Mouse (Mus musculus) bone marrow macrophage, adult 2 months (primary cell): Measurements from ENCODE around the gene Tmem233. TPM values are rescaled to one million over a fixed set of nuclear protein-coding genes. Genes with fewer than 3 reads are reported as not detected.

ENCODE experiments used
- H3K27ac ChIP-seq: 2 replicates; pipeline ENCODE4 v1.5.1; 2012; ENCODE audit warnings: low read depth, low read length; ENCODE audit not compliant: insufficient read depth
- H3K4me1 ChIP-seq: 2 replicates; pipeline ENCODE4 v1.6.1; 2012; ENCODE audit warnings: low read length; ENCODE audit not compliant: control insufficient read depth, insufficient read depth
- H3K4me3 ChIP-seq: 2 replicates; pipeline ENCODE4 v1.5.1; 2012; ENCODE audit warnings: mild to moderate bottlenecking, low read length, moderate library complexity; ENCODE audit not compliant: insufficient read depth
- CTCF ChIP-seq: IDR thresholded peaks from 2 replicates; pipeline ENCODE4 v1.5.1; 2012; ENCODE audit warnings: low read depth, mild to moderate bottlenecking, low read length, moderate library complexity
- POLR2A ChIP-seq: IDR thresholded peaks from 2 replicates; pipeline ENCODE4 v1.6.1; 2012; ENCODE audit warnings: mild to moderate bottlenecking, low read depth, low read length, borderline replicate concordance
- polyA plus RNA-seq: library from polyadenylated mRNA; stranded (reverse); fragments of >200 nt; gene quantifications from 2 replicates; pipeline ENCODE4 v1.2.4, GENCODE M21; 2012; ENCODE audit not compliant: missing spikeins, insufficient read depth, insufficient read length

Tmem233 gene
- polyA plus RNA-seq, 1 experiment: not detected

- H3K4me3 ChIP-seq: no peak overlapping the region
- TF ChIP-seq POLR2A: no peak
- TF ChIP-seq CTCF: peak; percentile 90
- H3K4me1 ChIP-seq: no peaks in the 10 kb centered on the region
- H3K27ac ChIP-seq: no peak overlapping the region
Observed at GRCm38 (mm10) chr5:116031190-116031577, 51.9 kb downstream of the Tmem233 start.

- Histone ChIP-seq H3K4me3 (no peak overlapping the region), H3K4me1 (no peaks in the 10 kb centered on the region), H3K27ac (no peak overlapping the region)
- TF ChIP-seq CTCF (no peak), POLR2A (no peak)
Observed at GRCm38 (mm10) chr5:116030566-116031189, 52.4 kb downstream of the Tmem233 start.

DNA sequence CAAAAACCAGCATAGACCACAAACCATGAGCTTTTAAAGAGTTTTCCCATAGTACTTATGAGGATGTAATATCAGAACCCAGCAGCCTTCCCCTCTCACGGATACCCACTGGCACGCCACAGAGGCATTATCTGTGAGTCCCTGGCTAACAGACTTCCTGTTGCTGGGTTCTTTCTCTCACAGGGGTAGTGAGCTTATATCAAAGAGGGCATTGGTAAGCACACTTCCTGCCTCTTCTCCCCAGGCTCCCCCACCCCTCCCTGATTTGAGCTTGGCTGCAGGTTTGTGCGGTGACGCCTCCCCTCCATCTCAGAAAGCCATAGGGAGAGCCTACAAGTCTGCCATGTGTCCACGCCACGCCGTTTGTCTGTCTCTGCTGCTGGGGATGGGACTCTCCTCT is 54.0 kb downstream of the Tmem233 start:
- Histone ChIP-seq H3K4me3 (no peak overlapping the region), H3K27ac (no peak overlapping the region), H3K4me1 (no peaks in the 10 kb centered on the region)
- TF ChIP-seq POLR2A (no peak), CTCF (no peak)

GRCm38 (mm10) chr5:116026561-116026960 is 56.5 kb downstream of the Tmem233 start:
- no peak for TF ChIP-seq POLR2A
- peaks cover 11% of the 10 kb centered on the region for H3K4me1 ChIP-seq
- H3K27ac ChIP-seq: no peak overlapping the region
- H3K4me3 ChIP-seq: no peak overlapping the region

- Histone ChIP-seq H3K27ac (no peak overlapping the region), H3K4me1 (peaks cover 11% of the 10 kb centered on the region), H3K4me3 (no peak overlapping the region)
Observed at GRCm38 (mm10) chr5:116026107-116026506, 56.9 kb downstream of the Tmem233 start.

DNA sequence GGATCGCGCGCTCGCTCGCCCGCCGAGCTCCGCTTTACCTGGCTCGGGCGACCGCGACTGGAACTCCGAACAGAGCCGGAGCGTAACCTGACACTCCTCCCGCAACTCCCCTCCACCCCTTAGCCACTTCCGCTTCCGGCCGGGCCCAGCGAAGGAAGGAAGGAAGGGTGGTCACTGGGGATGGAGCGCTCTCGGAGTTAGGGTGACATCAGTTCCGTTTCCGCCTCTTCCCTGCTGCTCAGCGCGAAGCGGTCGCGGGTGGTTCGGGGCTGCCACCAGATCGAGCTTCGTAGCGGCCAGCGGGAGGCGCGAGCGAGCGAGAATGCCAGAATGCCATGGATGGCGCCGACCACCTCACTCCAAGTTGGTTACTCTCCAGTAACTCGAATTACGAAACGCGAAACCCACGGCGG is 58.7 kb downstream of the Tmem233 start, which contains the start of gene Prkab1:
Prkab1 (minus strand) TSS at position 182 of the 413 bp plus-strand sequence.
- peak within 1 kb of the TSS; percentile 60 for H3K27ac ChIP-seq
- H3K4me1 ChIP-seq: peaks cover 11% of the 10 kb centered on the region
- peak within 1 kb of the TSS; percentile 75 for H3K4me3 ChIP-seq
- TF ChIP-seq CTCF: no peak
- no peak; the same call in 1 of the 2 replicates for TF ChIP-seq POLR2A

More at GRCm38 (mm10) chr5:116026107-116026506, 56.9 kb downstream of the Tmem233 start:
- no peak for TF ChIP-seq CTCF
- TF ChIP-seq POLR2A: no peak

DNA sequence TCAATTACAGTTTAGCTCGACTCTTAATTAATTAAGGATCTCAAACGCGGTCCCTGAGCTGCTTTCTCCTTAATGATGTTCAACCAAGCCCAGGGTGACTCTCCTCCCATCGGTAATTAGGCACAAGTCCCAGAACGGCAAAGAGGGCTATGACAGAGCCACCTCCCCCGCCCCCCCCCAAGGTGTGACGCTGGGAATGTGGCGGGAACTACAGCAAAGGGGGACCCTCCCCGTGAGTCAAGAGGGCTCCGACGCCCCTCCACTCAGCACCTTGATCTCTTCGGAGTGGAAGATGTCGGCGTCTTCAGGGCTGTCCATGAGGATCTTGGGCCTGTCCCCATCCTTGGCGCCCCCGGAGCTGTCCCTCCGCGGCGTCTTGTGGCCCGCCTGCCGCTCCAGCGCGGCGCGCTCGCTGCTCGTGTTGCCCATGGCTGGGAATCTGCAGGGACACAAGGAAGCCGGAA is 59.2 kb downstream of the Tmem233 start:
- TF ChIP-seq POLR2A (no peak), CTCF (no peak)
- Histone ChIP-seq H3K27ac (peak overlapping the region; percentile 60), H3K4me1 (peaks cover 11% of the 10 kb centered on the region), H3K4me3 (peak overlapping the region; percentile 75)

GRCm38 (mm10) chr5:116023251-116023661 is 59.8 kb downstream of the Tmem233 start:
- Histone ChIP-seq H3K27ac (peak overlapping the region; percentile 60), H3K4me1 (peaks cover 11% of the 10 kb centered on the region), H3K4me3 (peak overlapping the region; percentile 75)
- no peak for TF ChIP-seq POLR2A
- no peak for TF ChIP-seq CTCF

GRCm38 (mm10) chr5:116022658-116023200 is 60.3 kb downstream of the Tmem233 start:
- peak overlapping the region; percentile 60; the same call in 1 of the 2 replicates for H3K27ac ChIP-seq

GRCm38 (mm10) chr5:116022131-116022530 is 60.9 kb downstream of the Tmem233 start:
- H3K27ac ChIP-seq: no peak overlapping the region
- H3K4me3 ChIP-seq: no peak overlapping the region; the same call in 1 of the 2 replicates
- H3K4me1 ChIP-seq: peaks cover 11% of the 10 kb centered on the region
- TF ChIP-seq CTCF (no peak), POLR2A (no peak)

More at GRCm38 (mm10) chr5:116022658-116023200, 60.3 kb downstream of the Tmem233 start:
- peak overlapping the region; percentile 75 for H3K4me3 ChIP-seq
- peaks cover 11% of the 10 kb centered on the region for H3K4me1 ChIP-seq
- TF ChIP-seq POLR2A (no peak), CTCF (no peak)
